Mouse (Mus musculus): Measurements from ENCODE around the gene Gpbar1.

The Gpbar1 gene

DNA sequence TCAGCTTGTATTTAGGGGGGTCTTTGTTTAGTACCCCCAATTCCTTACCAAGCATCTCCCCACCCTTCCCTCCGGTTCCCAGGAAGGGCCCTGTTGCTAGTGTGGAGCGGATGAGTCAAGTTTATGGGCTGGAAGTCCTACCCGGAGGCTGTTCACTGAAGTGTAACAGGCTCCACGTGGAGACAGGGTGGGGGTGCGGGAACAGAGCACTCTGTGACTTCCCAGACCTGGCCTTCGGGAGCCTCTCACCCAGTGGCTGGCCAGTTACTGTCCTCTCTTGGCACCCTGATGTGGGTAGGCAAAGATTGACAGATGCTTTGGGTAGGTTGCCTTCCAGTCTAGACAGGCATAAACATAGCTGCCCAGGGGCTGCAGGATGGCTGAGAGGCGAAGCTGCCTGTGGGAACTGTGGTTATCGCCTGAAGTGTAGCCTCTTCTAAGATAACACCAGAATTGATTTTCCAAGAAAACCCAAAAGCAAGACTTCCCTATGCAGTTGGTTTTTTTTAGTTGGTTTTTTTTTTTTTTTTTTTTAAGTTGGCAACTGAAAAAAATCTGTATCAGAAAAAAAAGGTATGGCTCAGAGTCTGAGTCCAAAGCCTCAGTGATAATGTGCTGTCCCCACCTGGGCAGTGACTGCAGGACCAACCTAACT, 340 bp upstream of the Gpbar1 start:
- DNase-seq (ENCODE audit: low spot score in 2 of 2) = no peak

DNA sequence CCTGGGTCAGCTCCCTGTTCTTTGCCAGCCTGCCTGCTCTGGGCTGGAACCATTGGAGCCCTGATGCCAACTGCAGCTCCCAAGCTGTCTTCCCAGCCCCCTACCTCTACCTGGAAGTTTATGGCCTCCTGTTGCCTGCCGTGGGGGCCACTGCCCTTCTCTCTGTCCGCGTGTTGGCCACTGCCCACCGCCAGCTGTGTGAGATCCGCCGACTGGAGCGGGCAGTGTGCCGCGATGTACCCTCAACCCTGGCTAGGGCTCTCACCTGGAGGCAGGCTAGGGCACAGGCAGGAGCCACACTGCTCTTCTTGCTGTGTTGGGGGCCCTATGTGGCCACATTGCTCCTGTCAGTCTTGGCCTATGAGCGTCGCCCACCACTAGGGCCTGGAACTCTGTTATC, 638 bp downstream of the Gpbar1 start:
- peak in 1 of 2 experiments; percentile 57 for DNase-seq (ENCODE audit: low spot score in 2 of 2)

- peak in 1 of 2 experiments; percentile 59 for DNase-seq (ENCODE audit: low spot score in 2 of 2)
Observed at GRCm38 (mm10) chr1:74280591-74281325, 2.4 kb downstream of the Gpbar1 start.

DNA sequence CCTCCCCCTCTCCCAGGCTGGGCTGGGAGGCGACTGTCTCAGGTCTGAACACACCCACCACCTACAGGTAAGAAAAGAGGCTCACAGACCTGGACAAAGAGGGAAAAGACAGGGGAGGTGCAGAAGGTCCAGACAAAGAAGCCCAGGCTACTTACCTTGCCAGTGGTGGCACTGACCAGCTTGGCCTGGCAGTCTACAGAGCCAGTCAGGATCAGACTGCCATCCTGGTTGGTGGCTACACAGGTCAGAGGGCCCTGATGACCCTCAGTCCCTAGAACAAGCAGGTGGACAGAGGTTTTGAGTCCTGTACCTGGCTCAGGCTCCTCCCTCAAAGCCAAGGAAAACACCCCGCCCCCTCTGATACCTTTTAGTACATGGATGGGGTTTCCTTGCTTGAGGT, 3.0 kb downstream of the Gpbar1 start:
- DNase-seq (ENCODE audit: low spot score in 2 of 2) = no peak

DNA sequence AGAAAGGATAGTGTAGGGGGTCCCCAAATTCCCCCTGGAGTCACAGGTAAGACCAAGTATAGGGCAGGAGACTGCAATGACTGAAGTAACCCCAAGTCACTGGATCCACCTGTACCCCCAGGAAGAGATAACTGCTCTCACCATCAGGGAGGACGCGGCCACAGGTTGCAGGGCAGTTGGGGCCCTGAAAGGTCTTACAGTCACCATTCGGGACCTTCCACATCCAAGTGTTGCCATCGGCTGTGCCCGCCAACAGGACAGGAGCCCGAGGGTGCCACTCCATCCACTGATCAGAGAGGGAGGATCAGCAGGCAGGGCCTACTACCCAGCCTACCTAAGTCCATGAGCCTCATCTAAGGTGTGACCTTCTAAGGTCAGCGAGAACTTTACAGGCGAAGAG, 3.5 kb downstream of the Gpbar1 start:
- DNase-seq (ENCODE audit: low spot score in 2 of 2) = peak in 1 of 2 experiments; percentile 62

- DNase-seq (ENCODE audit: low spot score in 2 of 2) = peak in 1 of 2 experiments; percentile 58
Observed at GRCm38 (mm10) chr1:74282896-74283625, 4.7 kb downstream of the Gpbar1 start.

GRCm38 (mm10) chr1:74283686-74284463, 5.5 kb downstream of the Gpbar1 start:
- DNase-seq (ENCODE audit: low spot score in 2 of 2) = peak; percentile 55 to 77

GRCm38 (mm10) chr1:74284543-74285160, 6.3 kb downstream of the Gpbar1 start, which contains the start of the genes Aamp and Pnkd:
Gene Aamp, minus strand, starts transcription at chr1:74284738.
Gene Pnkd, plus strand, starts transcription at chr1:74284930.
- peak; percentile 99 to 100 for DNase-seq (ENCODE audit: low spot score in 2 of 2)

- DNase-seq (ENCODE audit: low spot score in 2 of 2) = peak in 1 of 2 experiments; percentile 30
Observed at GRCm38 (mm10) chr1:74285212-74286010, 7.1 kb downstream of the Gpbar1 start.

DNA sequence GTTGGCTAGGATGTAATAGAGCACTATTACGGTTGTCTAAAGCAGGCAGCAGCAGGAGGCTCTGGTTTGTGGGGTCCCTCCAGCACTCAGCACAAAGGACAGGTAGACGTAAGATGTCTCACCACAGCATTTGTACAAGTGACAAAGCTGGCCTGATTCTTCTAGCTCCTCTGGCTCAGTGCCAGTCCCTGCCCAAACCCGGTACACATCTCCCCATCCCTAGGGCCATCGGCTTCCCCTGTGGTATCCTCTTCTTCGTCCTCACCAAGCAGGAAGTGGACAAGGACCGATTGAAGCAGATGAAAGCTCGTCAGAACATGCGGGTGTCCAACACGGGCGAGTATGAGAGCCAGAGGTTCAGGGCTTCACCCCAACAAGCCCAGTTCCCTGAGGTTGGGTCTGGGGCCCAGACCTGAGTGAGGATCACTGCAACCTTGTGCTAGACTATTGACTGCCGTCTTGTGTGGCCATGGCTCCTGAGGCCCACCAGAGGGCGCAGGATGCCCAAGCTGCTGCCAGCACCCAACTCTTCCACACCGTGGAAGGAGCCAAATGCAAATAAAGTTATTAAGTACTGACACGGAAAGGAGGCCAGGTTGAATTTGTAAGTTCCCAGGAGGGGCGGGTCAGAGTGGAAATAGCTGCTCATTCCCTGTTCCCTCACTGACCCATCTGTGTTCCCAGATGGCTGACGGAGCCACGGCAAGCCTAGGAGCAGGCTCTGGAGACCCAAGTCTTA, 8.7 kb downstream of the Gpbar1 start:
- peak in 1 of 2 experiments; percentile 64 for DNase-seq (ENCODE audit: low spot score in 2 of 2)

DNA sequence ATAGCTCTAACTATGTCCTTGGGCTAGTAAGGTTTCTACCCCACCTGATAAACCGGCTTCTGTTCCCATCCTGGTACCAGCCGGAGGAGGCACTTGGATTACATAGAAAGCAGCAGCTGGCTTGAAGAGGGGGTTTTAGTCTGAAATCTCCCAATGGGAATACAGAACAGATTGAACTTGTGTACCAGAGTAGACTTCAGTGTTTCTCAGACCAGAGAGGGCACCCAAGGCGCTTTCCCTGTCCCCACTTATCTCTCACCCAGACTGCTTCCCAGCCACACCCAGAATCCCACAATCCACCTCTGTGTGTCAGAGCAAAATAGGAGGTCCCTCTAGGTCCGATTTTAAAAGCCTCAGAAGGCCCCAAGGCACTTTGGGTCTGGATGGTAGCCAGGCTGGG, 10.0 kb downstream of the Gpbar1 start:
- DNase-seq (ENCODE audit: low spot score in 2 of 2) = peak in 1 of 2 experiments; percentile 51

GRCm38 (mm10) chr1:74289248-74289647, 10.9 kb downstream of the Gpbar1 start:
- peak in 1 of 2 experiments; percentile 55 for DNase-seq (ENCODE audit: low spot score in 2 of 2)

DNA sequence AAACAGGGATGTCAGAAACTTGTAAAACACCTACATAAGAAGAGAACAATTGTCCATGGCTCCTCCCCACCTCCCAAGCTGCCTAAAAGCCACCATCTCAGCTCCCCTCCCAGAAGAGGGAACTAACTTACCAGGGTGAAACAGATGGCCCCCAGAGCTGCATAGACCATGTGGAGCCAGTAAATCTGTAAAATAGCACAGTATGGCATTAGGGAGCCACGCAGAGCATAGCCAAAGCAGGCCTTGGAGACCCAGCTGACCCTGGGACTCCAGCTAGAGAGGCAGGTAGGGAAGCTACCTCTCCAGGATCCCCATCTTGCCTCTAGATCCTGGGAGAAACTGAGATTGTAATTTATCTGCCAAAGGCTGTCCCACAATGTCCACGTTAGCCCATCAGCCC, 11.4 kb downstream of the Gpbar1 start:
- peak in 1 of 2 experiments; percentile 57 for DNase-seq (ENCODE audit: low spot score in 2 of 2)

DNA sequence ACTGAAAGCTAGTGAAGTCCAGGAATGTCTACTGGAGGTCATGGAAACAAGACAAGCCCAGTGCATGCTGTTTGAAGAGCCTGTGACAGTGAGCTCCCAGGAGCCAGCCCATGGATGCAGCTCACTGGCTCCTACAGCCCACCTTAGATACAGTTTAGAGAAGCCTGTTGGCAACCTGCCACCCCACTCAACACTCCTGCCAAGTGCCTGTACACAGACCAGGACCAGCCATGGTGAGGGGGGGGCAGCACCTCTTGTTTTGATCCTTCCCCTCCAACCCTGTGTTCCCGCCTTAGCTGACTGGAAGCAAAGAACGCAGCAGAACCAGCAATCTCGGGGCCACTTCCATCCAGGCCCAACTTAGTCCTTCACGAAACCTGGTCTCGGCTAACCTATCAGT, 11.8 kb downstream of the Gpbar1 start:
- peak in 1 of 2 experiments; percentile 53 for DNase-seq (ENCODE audit: low spot score in 2 of 2)

DNA sequence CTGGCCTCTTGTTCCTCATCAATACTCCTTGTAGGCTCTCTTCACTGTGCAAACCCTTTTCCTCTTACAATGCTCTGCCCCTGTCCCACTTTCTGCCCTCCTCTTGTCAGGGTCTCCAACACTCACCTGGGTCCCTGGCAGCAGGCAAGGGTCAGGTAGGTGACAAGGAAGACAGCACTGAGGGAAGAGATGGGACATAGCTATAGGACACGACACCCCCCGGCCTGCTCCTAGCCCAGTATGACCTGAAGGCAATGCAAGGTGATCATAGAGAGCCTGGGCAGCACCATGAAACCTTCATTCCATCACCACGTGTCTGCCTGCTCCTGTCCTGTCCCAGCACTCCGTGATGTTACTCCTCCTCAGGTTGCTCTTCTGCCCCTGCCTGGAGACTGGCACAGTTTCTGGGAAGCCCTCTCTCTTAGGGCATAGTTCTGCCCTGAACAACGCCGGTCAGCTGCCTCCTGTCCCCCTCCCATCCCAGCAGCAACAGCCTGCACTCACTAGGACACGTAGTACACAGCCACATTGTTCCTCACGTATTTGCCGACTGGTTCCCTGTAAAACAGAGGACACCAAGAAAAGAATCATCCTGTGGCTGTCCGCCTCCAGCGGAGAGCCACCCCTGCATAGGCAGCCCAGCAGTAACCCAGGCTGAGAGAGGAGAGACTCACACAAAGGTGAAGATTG, 14.1 kb downstream of the Gpbar1 start:
- DNase-seq (ENCODE audit: low spot score in 2 of 2) = peak in 1 of 2 experiments; percentile 57

DNA sequence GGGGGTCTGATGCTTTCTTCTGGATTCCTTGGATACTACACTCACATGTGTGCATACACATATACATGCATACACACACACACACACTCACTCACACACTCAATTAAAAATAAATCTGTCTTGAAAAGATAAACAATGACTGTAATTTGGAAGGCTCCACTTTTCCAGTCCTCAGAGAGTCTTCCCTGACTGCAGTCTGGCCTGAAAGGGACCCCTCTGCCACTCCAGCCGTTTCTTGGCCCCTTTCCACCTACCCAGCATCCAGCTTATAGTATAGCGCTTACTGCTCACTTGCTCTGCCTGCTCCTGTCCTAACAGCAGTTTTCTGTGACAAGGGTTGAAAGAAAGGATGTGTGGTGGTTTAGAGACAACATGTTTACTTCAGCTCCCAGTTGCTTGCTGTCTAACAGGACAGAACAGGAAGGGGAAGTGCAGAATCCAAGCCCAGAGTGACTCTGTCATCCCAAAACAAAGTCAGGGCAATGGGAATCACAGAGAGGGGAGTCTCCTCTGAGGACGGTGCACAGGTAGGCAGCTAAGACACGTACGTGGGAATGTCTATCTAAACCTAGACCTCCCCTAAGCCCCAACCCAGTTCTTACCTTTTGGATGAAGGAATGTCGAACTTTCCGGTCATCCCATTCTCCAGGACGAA, 15.1 kb downstream of the Gpbar1 start:
- no peak for DNase-seq (ENCODE audit: low spot score in 2 of 2)

DNA sequence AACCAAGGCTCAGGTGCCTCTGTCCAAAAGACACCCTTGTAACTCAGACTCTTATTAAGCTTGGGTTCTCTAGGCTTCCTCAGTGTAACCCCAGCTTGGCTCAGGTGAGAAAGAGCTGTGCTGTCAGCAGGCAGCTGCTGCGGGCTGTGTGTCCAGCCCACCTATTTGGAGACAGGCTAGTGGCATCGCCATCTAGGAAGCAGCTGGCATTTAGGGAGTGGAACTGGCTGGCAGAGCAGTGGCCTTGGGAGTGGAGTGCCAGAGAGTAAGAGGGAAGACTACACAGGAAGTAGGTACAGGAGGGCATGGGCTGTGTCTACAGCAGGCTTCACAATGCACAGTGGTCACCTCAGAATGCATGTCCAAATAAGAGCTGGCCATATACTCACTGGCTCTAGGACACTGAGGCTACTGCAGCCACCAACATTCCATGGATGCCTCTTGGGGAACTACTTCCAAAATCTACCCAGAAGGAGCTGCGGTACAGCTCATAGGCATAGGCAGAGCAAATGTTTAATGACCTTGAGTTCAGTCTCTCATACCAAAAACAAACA, 15.8 kb downstream of the Gpbar1 start:
- peak in 1 of 2 experiments; percentile 62 for DNase-seq (ENCODE audit: low spot score in 2 of 2)
